Mouse (Mus musculus) cortical plate, adult 2 months (tissue): ENCODE data around the gene Tsga10. TPM values are rescaled to one million over a fixed set of nuclear protein-coding genes. Genes with fewer than 3 reads are reported as not detected.

Experiments used
- H3K27ac ChIP-seq: fragments of 200-500 bp; 2 replicates; pipeline ENCODE4 v1.5.1; 2012; ENCODE audit warnings: low read length, control low read depth, inconsistent platforms; ENCODE audit not compliant: insufficient read depth
- H3K4me1 ChIP-seq: fragments of 200-500 bp; 2 replicates; pipeline ENCODE4 v1.6.1; 2011; ENCODE audit warnings: low read length; ENCODE audit not compliant: control insufficient read depth, insufficient read depth
- H3K4me3 ChIP-seq: fragments of 200-500 bp; 2 replicates; pipeline ENCODE4 v1.5.1; 2011; ENCODE audit warnings: mild to moderate bottlenecking, low read length, control low read depth; ENCODE audit not compliant: insufficient read depth
- CTCF ChIP-seq: fragments of 200-500 bp; IDR thresholded peaks from 2 replicates; pipeline ENCODE4 v1.5.1; 2011; ENCODE audit warnings: mild to moderate bottlenecking, control low read depth, low read length; ENCODE audit not compliant: insufficient read depth; ENCODE audit errors: extremely low read depth
- POLR2A ChIP-seq: fragments of 200-500 bp; IDR thresholded peaks from 2 replicates; pipeline ENCODE4 v1.6.1; 2011; ENCODE audit warnings: mild to moderate bottlenecking, low read length, control low read depth; ENCODE audit not compliant: insufficient read depth; ENCODE audit errors: extremely low read depth
- polyA plus RNA-seq: library from polyadenylated mRNA; depleted of rRNA; stranded (reverse); fragments of >200 nt; gene quantifications from 2 replicates; pipeline ENCODE4 v1.2.3, GENCODE M21; 2012

Gene Tsga10
- polyA plus RNA-seq, 1 experiment = 13.2 TPM

- Histone ChIP-seq H3K27ac (no peak overlapping the region), H3K4me3 (no peak overlapping the region), H3K4me1 (0 out of 2 replicates have a peak, but pooled peaks cover 1% of the 10 kb centered on the region)
- TF ChIP-seq POLR2A (no peak), CTCF (no peak)
Observed at GRCm38 (mm10) chr1:37742126-37742525, 124.1 kb downstream of the Tsga10 start.

DNA sequence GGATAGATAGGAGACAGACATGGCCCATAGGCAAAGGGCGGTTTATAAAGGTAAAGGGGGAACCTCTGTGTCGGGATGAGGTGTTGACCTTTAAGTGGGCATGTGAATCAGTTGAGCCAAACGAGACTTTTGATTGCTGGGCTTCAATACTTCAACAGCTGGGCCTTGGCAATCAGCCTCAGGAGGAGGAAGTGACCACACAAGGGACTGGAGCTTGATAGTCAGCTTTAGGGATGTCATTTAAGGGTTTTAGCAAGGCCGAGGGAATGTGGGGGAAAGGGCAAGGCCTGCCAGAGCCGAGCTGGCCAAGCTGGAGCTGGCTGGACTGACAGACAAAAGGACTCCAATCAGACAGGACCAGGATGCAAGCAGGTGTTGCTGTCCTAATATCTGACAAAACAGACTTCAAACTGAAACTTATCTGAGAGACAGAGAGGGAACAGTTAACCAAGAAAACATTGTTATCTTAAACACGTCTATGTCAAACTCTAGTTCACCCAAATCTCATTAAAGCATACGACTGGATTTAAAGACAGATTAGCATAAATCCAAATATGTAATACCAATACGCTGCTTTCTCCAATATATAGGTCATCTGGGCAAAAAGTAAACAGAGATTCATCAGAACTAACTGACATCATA is 125.9 kb downstream of the Tsga10 start:
- H3K4me1 ChIP-seq = 0 out of 2 replicates have a peak, but pooled peaks cover 1% of the 10 kb centered on the region
- H3K4me3 ChIP-seq = no peak overlapping the region
- H3K27ac ChIP-seq = no peak overlapping the region
- TF ChIP-seq CTCF = no peak
- no peak for TF ChIP-seq POLR2A

DNA sequence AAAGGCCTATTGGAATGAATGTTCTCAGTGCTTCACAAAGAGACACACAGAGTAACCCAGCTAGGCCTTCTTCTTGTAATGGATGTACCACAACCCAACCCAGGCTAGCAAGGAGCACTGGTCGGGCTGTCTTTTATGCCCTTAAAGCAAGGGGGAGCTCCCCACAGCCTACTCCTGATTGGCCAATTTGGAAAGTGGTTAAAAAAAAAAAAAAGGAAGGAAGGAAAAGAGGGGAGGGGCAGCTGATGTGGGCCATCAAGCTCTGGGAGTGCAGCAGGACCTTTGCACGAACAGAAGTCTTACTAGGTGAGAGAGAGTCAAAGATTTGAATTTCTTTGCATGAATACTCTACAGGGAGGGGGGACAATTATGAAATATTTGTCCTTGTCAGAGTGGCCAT is 127.3 kb downstream of the Tsga10 start:
- no peak overlapping the region for H3K27ac ChIP-seq
- TF ChIP-seq POLR2A = no peak
- no peak for TF ChIP-seq CTCF
- H3K4me1 ChIP-seq = no peaks in the 10 kb centered on the region
- H3K4me3 ChIP-seq = no peak overlapping the region

DNA sequence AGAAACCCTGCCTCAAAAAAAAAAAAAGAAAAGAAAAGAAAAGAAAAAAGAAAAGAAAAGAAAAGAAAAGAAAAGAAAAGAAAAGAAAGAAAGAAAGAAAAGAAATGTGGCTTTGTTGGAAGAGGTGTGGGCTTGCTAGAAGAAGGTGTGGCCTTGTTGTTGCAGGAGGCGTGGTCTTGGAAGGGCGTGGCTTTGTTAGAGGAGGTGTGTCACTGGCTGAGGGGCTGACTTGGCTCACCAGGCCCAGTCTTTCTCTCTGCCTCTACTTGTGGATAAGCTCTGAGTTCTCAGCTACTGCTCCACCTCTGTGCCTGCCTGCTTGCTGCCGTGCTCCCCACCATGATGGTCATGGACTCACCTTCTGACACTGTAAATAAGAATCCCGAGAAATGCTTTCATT is 129.2 kb downstream of the Tsga10 start:
- H3K4me3 ChIP-seq = no peak overlapping the region
- TF ChIP-seq POLR2A = no peak
- TF ChIP-seq CTCF = no peak
- H3K4me1 ChIP-seq = no peaks in the 10 kb centered on the region
- no peak overlapping the region for H3K27ac ChIP-seq

DNA sequence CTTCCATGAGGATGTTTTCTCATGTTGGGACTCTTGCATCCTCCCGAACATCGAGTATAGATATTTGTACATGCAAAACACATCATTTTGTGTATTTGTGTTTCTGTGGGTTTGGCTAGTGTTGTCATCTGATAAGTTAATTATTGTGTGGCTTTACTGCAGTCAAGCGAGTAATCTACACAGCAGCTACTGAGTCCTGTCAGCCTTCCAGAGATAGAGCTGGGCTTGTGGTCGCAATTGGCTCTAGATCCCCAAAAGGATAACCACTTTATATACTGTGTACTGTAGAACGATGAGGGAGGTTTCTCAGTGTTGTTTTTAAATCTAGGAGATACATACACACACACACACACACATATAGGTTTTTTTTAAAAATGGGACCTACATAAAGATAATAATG is 130.3 kb downstream of the Tsga10 start:
- no peak for TF ChIP-seq POLR2A
- TF ChIP-seq CTCF = no peak
- Histone ChIP-seq H3K27ac (no peak overlapping the region), H3K4me1 (no peaks in the 10 kb centered on the region), H3K4me3 (no peak overlapping the region)

- no peak overlapping the region for H3K4me3 ChIP-seq
- no peaks in the 10 kb centered on the region for H3K4me1 ChIP-seq
- H3K27ac ChIP-seq = no peak overlapping the region
- TF ChIP-seq CTCF = no peak
- TF ChIP-seq POLR2A = no peak
Observed at GRCm38 (mm10) chr1:37734841-37735240, 131.4 kb downstream of the Tsga10 start.

DNA sequence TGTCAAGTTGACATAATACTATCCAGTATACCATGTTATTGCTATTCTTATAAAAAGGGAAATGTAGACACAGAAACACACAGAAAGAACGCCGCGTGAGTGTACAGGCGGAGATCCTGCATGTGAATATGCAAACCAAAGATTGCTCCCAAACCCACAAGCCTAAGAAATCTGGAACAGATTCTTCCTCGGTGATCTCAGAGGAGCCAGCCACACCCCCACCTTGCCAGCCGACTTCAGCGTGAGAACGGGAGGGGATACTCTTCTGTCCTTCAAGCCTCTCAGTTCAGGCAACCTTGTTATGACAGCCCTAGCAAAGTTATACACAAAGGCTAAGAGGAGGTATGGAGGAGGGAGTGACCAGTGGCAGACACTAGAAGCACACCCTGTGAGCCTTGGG is 136.9 kb downstream of the Tsga10 start:
- TF ChIP-seq CTCF = no peak
- no peak for TF ChIP-seq POLR2A
- no peak overlapping the region for H3K4me3 ChIP-seq
- no peak overlapping the region for H3K27ac ChIP-seq
- H3K4me1 ChIP-seq = peaks cover 7% of the 10 kb centered on the region; the same call in 1 of the 2 replicates

- Histone ChIP-seq H3K4me1 (peaks cover 7% of the 10 kb centered on the region; the same call in 1 of the 2 replicates), H3K27ac (peak overlapping the region; percentile 40; the same call in 1 of the 2 replicates), H3K4me3 (no peak overlapping the region)
- TF ChIP-seq CTCF (no peak), POLR2A (no peak)
Observed at GRCm38 (mm10) chr1:37728053-37728452, 138.2 kb downstream of the Tsga10 start.

- Histone ChIP-seq H3K27ac (no peak overlapping the region), H3K4me1 (peaks cover 7% of the 10 kb centered on the region; the same call in 1 of the 2 replicates), H3K4me3 (no peak overlapping the region)
- TF ChIP-seq POLR2A (0 out of 2 replicates have a peak, but pooled peaks have one; percentile 22), CTCF (no peak)
Observed at GRCm38 (mm10) chr1:37727186-37727585, 139.0 kb downstream of the Tsga10 start.

DNA sequence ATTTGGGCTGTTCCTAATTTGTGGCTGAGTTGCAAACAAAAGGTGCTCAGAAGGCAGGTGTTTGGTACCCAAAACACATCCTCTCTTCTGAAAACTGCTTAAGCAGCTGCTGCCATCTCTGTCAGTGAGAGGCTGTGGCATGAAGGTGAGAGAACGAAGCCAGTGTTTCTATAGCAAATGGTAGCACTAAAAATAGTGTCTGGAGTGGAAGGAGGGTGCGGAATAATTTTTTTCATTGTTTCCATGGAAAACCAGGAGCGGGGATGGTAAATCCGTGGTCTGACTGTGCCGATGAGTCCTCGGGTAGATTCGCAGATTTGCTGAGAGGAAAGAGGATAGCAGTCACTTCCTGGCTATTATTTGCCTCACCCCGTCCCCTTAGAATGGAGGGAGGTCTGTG is 139.8 kb downstream of the Tsga10 start:
- H3K4me3 ChIP-seq = no peak overlapping the region; the same call in 1 of the 2 replicates
- peaks cover 7% of the 10 kb centered on the region; the same call in 1 of the 2 replicates for H3K4me1 ChIP-seq
- H3K27ac ChIP-seq = peak overlapping the region; percentile 97
- TF ChIP-seq CTCF = no peak
- TF ChIP-seq POLR2A = peak; percentile 45; the same call in 1 of the 2 replicates

- TF ChIP-seq CTCF (no peak), POLR2A (peak; percentile 62; the same call in 1 of the 2 replicates)
Observed at GRCm38 (mm10) chr1:37725880-37726279, 140.3 kb downstream of the Tsga10 start.

More at GRCm38 (mm10) chr1:37725880-37726279, 140.3 kb downstream of the Tsga10 start:
- Histone ChIP-seq H3K4me1 (peaks cover 8% of the 10 kb centered on the region; the same call in 1 of the 2 replicates), H3K27ac (peak overlapping the region; percentile 97), H3K4me3 (no peak overlapping the region)
